10 mouse cellular contexts compared by ENCODE assay signal in the genomic region with DNA sequence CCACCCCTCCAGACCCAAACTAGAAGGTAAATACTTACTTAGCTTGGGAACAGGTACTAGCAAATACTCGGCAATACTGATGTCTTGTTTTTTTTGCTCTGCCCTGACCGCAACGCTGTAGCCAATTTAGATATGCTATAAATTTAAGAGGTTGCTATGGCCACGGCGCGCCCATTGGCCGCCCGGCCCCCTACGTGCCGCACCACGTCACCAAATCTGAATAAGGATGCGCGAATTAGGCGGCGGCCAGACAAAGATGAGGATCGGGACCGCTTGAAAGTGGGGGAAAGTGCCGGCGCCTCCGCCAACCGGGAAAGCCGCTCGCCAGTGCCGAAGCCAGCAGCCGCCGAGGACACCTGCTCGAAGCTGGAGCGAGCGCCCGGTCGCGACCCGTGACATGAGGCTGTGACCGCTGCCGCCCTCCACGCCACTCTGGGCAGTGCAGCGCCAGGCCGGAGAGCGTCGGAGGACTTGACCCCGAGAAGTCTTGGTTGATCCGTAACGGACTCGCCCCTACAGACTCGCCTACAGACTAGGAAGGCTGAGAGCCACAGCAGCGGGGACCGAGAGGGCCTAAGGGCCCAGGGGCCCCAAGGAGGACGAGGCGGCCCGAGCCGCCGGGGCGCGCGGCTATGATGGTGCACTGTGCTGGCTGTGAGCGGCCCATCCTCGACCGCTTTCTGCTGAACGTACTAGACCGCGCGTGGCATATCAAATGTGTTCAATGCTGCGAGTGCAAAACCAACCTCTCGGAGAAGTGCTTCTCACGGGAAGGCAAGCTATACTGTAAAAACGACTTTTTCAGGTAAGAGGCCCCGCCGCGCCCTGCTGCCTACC. TPM values are rescaled to one million over a fixed set of nuclear protein-coding genes. Genes with fewer than 3 reads are reported as not detected.
DNase-seq lines count a peak whose midpoint lies in the region; ATAC-seq and TF ChIP-seq lines count a peak whose summit lies in the region.
"Had no signal": no experiment of that assay in that cellular context is flagged by ENCODE, and none has a peak within 500 bp of the region (broad histone marks: within the 10 kb centered on the region; RNA-seq: fewer than 3 reads in every experiment).

A gene (plus strand): TSS at position 51 of the 837 bp plus-strand sequence.

- no peak for ATAC-seq in stomach, embryonic 14.5 days (ENCODE audit: insufficient number of reproducible peaks, insufficient read depth, low FRiP score, low read depth)
- no peak for ATAC-seq in stomach, postnatal 0 days (ENCODE audit: low FRiP score, low TSS enrichment)
- ATAC-seq in limb, embryonic 14.5 days (ENCODE audit: low FRiP score, low read depth), result no peak

- TF ChIP-seq CTCF in stomach, postnatal 0 days (IDR thresholded peaks at IDR 0.05; ENCODE audit: low read depth), result no peak

- DNase-seq in stomach, postnatal 0 days (ENCODE audit: low spot score), result no peak
- DNase-seq in forebrain, embryonic 10.5 days (ENCODE audit: extremely low spot score, low spot score), result peak; percentile 79
- DNase-seq in limb, embryonic 14.5 days (ENCODE audit: low spot score), result no peak
- no peak for DNase-seq in gastrocnemius, postnatal 25 days
- no peak for DNase-seq in kidney, postnatal 36 days
- DNase-seq in urinary bladder, postnatal 10 days (ENCODE audit: low spot score), result no peak

- H3K27ac ChIP-seq in stomach, embryonic 14.5 days (ENCODE audit: low read length), result no peak within 1 kb of the TSS
- H3K27ac ChIP-seq in stomach, postnatal 0 days (replicated peaks), result no peak within 1 kb of the TSS
- H3K27ac ChIP-seq in forebrain, embryonic 10.5 days, result peak within 1 kb of the TSS; percentile 92
- no peak within 1 kb of the TSS for H3K27ac ChIP-seq in limb, embryonic 14.5 days (replicated peaks; ENCODE audit: low read depth, low read length)
- H3K27ac ChIP-seq: layer of hippocampus, adult 2 months; stomach, embryonic 15.5 days had no signal

- H3K4me2 ChIP-seq in stomach, embryonic 14.5 days (replicated peaks; ENCODE audit: low read depth, low read length), result no peak within 1 kb of the TSS
- H3K4me2 ChIP-seq in stomach, postnatal 0 days (replicated peaks; ENCODE audit: low read depth), result no peak within 1 kb of the TSS
- no peak within 1 kb of the TSS for H3K4me2 ChIP-seq in limb, embryonic 14.5 days (replicated peaks; ENCODE audit: low read depth, low read length, severe bottlenecking)
- H3K4me2 ChIP-seq: stomach, embryonic 15.5 days had no signal

- H3K36me3 ChIP-seq in stomach, embryonic 14.5 days (ENCODE audit: control insufficient read depth, insufficient read depth, low read length), result no peaks in the 10 kb centered on the region
- H3K36me3 ChIP-seq in stomach, postnatal 0 days (ENCODE audit: control insufficient read depth, insufficient read depth, low read length), result no peaks in the 10 kb centered on the region
- H3K36me3 ChIP-seq in forebrain, embryonic 10.5 days (replicated peaks), result peaks cover 16% of the 10 kb centered on the region
- H3K36me3 ChIP-seq in limb, embryonic 14.5 days (ENCODE audit: control insufficient read depth, insufficient read depth, low read length), result no peaks in the 10 kb centered on the region
- H3K36me3 ChIP-seq: stomach, embryonic 15.5 days had no signal

- TF ChIP-seq EP300 in stomach, postnatal 0 days (optimal IDR thresholded peaks at IDR 0.05), result no peak

- H3K4me3 ChIP-seq in stomach, embryonic 14.5 days (ENCODE audit: low read depth, low read length), result 0 out of 2 replicates have a peak within 1 kb of the TSS, but pooled peaks have one; percentile 11
- H3K4me3 ChIP-seq in stomach, postnatal 0 days (ENCODE audit: low read depth, low read length), result no peak within 1 kb of the TSS
- peak within 1 kb of the TSS; percentile 61 for H3K4me3 ChIP-seq in forebrain, embryonic 10.5 days
- peak within 1 kb of the TSS; percentile 5 for H3K4me3 ChIP-seq in limb, embryonic 14.5 days (replicated peaks; ENCODE audit: low read length)
- H3K4me3 ChIP-seq: layer of hippocampus, adult 2 months; stomach, embryonic 15.5 days had no signal

- no peak for TF ChIP-seq POLR2A in limb, embryonic 14.5 days (IDR thresholded peaks at IDR 0.05; ENCODE audit: borderline replicate concordance, extremely low read depth, insufficient read depth, insufficient read length)

- H3K4me1 ChIP-seq in stomach, embryonic 14.5 days (ENCODE audit: control insufficient read depth, insufficient read depth, low read length), result no peaks in the 10 kb centered on the region
- no peaks in the 10 kb centered on the region; the same call in 1 of the 2 replicates for H3K4me1 ChIP-seq in stomach, postnatal 0 days (replicated peaks; ENCODE audit: control insufficient read depth, insufficient read depth)
- H3K4me1 ChIP-seq in forebrain, embryonic 10.5 days, result peaks cover 94% of the 10 kb centered on the region
- no peaks in the 10 kb centered on the region for H3K4me1 ChIP-seq in limb, embryonic 14.5 days (ENCODE audit: control insufficient read depth, insufficient read depth, low read length)

- peaks cover 89% of the 10 kb centered on the region for H3K27me3 ChIP-seq in stomach, embryonic 14.5 days (ENCODE audit: control insufficient read depth, insufficient read depth, low read length)
- H3K27me3 ChIP-seq in stomach, postnatal 0 days (ENCODE audit: control insufficient read depth, insufficient read depth, low read length), result peaks cover 41% of the 10 kb centered on the region
- peaks cover 100% of the 10 kb centered on the region for H3K27me3 ChIP-seq in forebrain, embryonic 10.5 days (ENCODE audit: poor library complexity, severe bottlenecking)
- peaks cover 95% of the 10 kb centered on the region for H3K27me3 ChIP-seq in limb, embryonic 14.5 days (ENCODE audit: control insufficient read depth, insufficient read depth, low read length)

- no peak within 1 kb of the TSS for H3K9ac ChIP-seq in stomach, embryonic 14.5 days (replicated peaks; ENCODE audit: low read depth, low read length)
- no peak within 1 kb of the TSS for H3K9ac ChIP-seq in stomach, postnatal 0 days (ENCODE audit: low read length)
- no peak within 1 kb of the TSS for H3K9ac ChIP-seq in limb, embryonic 14.5 days (ENCODE audit: low read depth, low read length, severe bottlenecking)
- H3K9ac ChIP-seq: stomach, embryonic 15.5 days had no signal

- under 1% methylated on average over 62 of the region's 69 CpGs for whole genome bisulfite sequencing in stomach, embryonic 14.5 days
- WGBS in stomach, postnatal 0 days, result under 1% methylated on average over 69 of the region's 69 CpGs
- WGBS in forebrain, embryonic 10.5 days, result under 1% methylated on average over 69 of the region's 69 CpGs
- WGBS in limb, embryonic 14.5 days, result under 1% methylated on average over 68 of the region's 69 CpGs

- H3K9me3 ChIP-seq in stomach, embryonic 14.5 days (ENCODE audit: control insufficient read depth, low read depth, low read length), result no peaks in the 10 kb centered on the region
- no peaks in the 10 kb centered on the region for H3K9me3 ChIP-seq in stomach, postnatal 0 days (ENCODE audit: control insufficient read depth, low read length)
- H3K9me3 ChIP-seq in forebrain, embryonic 10.5 days, result no peaks in the 10 kb centered on the region
- H3K9me3 ChIP-seq in limb, embryonic 14.5 days (ENCODE audit: control insufficient read depth, low read length), result no peaks in the 10 kb centered on the region
- H3K9me3 ChIP-seq: stomach, embryonic 15.5 days had no signal

RNA-seq across cellular contexts. Expression of the gene that starts here (rescaled TPM):
- 0.35 TPM in 1 of 2 replicates, not detected in the other for polyA plus RNA-seq in stomach, embryonic 14.5 days (2014; fragmentation: Nextera tagmentation; extraction: Ambion mirVana)
- polyA plus RNA-seq in stomach, postnatal 0 days (2015; fragmentation: Nextera tagmentation; extraction: Ambion mirVana), result 0.16 and 0.18 TPM in 2 replicates
- 21.3 and 24.8 TPM in 2 replicates for polyA plus RNA-seq in forebrain, embryonic 10.5 days (2016; fragmentation: Nextera tagmentation; extraction: Ambion mirVana)
- polyA plus RNA-seq in limb, embryonic 14.5 days (2012; rRNA removed), result 0.05 TPM in 1 of 2 replicates, not detected in the other
- not detected in 2 replicates for polyA plus RNA-seq in limb, embryonic 14.5 days (2014; fragmentation: Nextera tagmentation; extraction: Ambion mirVana)
- total RNA-seq in gastrocnemius, postnatal 25 days (2021), result not detected
- total RNA-seq: megakaryocyte progenitor cell, adult 5-6 weeks had no signal

Comparison
In these comparisons a context has a peak if more than half of its experiments do, and no peak if none do; other contexts are left out.
1. RNA of the gene that starts here (polyA plus RNA-seq): 21.3 to 24.8 TPM in forebrain, embryonic 10.5 days; 0.35 TPM in stomach, embryonic 14.5 days, 0.16 to 0.18 TPM in stomach, postnatal 0 days and 0.05 TPM in limb, embryonic 14.5 days; every median in the first group is over 10 times any median in the second.